Mouse (Mus musculus): ENCODE data around the gene Dnaic1. TPM values are rescaled to one million over a fixed set of nuclear protein-coding genes. Genes with fewer than 3 reads are reported as not detected.
A peak's percentile ranks its signal among the peaks of the same experiment; 100 is the strongest.
"Not testable (repeated sequence)": the region's sequence is repeated elsewhere in the genome, so short reads cannot be mapped to it uniquely, and the experiment has no call there.

Gene Dnaic1
- polyA plus RNA-seq, 1 experiment from 2014 or later, result 1.4 TPM

- Histone ChIP-seq H3K27ac (ENCODE audit: low read depth, low read length) (peak overlapping the region; percentile 75), H3K4me1 (ENCODE audit: control insufficient read depth, insufficient read depth, low read length) (peaks cover 43% of the 10 kb centered on the region), H3K4me3 (ENCODE audit: low read depth, low read length) (no peak overlapping the region), H3K36me3 (ENCODE audit: control insufficient read depth, insufficient read depth, low read length) (0 out of 2 replicates have a peak, but pooled peaks cover 7% of the 10 kb centered on the region), H3K27me3 (replicated peaks; ENCODE audit: control insufficient read depth, insufficient read depth, low read length) (no peaks in the 10 kb centered on the region), H3K9me3 (replicated peaks; ENCODE audit: control insufficient read depth, low read length) (no peaks in the 10 kb centered on the region), H3K9ac (ENCODE audit: low read length) (peak overlapping the region; percentile 40; the same call in 1 of the 2 replicates), H3K4me2 (ENCODE audit: low read length) (peak overlapping the region; percentile 28)
- WGBS, result 23% methylated on average over 6 of the region's 6 CpGs
- no peak for DNase-seq (ENCODE audit: low spot score)
- ATAC-seq, result no peak
Measured at GRCm38 (mm10) chr4:41682789-41683188, 113.2 kb downstream of the Dnaic1 start.

- Histone ChIP-seq H3K4me2 (ENCODE audit: low read length) (0 out of 2 replicates have a peak overlapping the region, but pooled peaks have one; percentile 32), H3K4me1 (ENCODE audit: control insufficient read depth, insufficient read depth, low read length) (peaks cover 38% of the 10 kb centered on the region)
- under 1% methylated on average over 18 of the region's 27 CpGs for WGBS
- H3K36me3 ChIP-seq (ENCODE audit: control insufficient read depth, insufficient read depth, low read length); H3K9me3 ChIP-seq (replicated peaks; ENCODE audit: control insufficient read depth, low read length); DNase-seq (ENCODE audit: low spot score); H3K9ac ChIP-seq (ENCODE audit: low read length); H3K27ac ChIP-seq (ENCODE audit: low read depth, low read length); H3K27me3 ChIP-seq (replicated peaks; ENCODE audit: control insufficient read depth, insufficient read depth, low read length); H3K4me3 ChIP-seq (ENCODE audit: low read depth, low read length): not testable (repeated sequence)
- ATAC-seq, result peak; percentile 38
Measured at GRCm38 (mm10) chr4:41683303-41683702, 113.7 kb downstream of the Dnaic1 start.

- H3K4me2 ChIP-seq (ENCODE audit: low read length), result peak overlapping the region; percentile 32
- H3K9ac ChIP-seq (ENCODE audit: low read length); DNase-seq (ENCODE audit: low spot score); H3K4me3 ChIP-seq (ENCODE audit: low read depth, low read length); H3K9me3 ChIP-seq (replicated peaks; ENCODE audit: control insufficient read depth, low read length); H3K36me3 ChIP-seq (ENCODE audit: control insufficient read depth, insufficient read depth, low read length); H3K27me3 ChIP-seq (replicated peaks; ENCODE audit: control insufficient read depth, insufficient read depth, low read length): not testable (repeated sequence)
- peaks cover 28% of the 10 kb centered on the region for H3K4me1 ChIP-seq (ENCODE audit: control insufficient read depth, insufficient read depth, low read length)
- peak; percentile 35 for ATAC-seq
- WGBS, result 2% methylated on average over 21 of the region's 27 CpGs
- H3K27ac ChIP-seq (ENCODE audit: low read depth, low read length), result peak overlapping the region; percentile 83
Measured at GRCm38 (mm10) chr4:41684131-41684930, 114.8 kb downstream of the Dnaic1 start.

GRCm38 (mm10) chr4:41684931-41685453 lies 115.4 kb downstream of the Dnaic1 start:
- peak; percentile 19; the same call in 1 of the 2 replicates for ATAC-seq

GRCm38 (mm10) chr4:41685882-41686492 lies 116.4 kb downstream of the Dnaic1 start:
- H3K4me1 ChIP-seq (ENCODE audit: control insufficient read depth, insufficient read depth, low read length), result peaks cover 13% of the 10 kb centered on the region
- not testable (repeated sequence) for H3K4me3 ChIP-seq (ENCODE audit: low read depth, low read length); H3K27me3 ChIP-seq (replicated peaks; ENCODE audit: control insufficient read depth, insufficient read depth, low read length); H3K9ac ChIP-seq (ENCODE audit: low read length); H3K36me3 ChIP-seq (ENCODE audit: control insufficient read depth, insufficient read depth, low read length); H3K4me2 ChIP-seq (ENCODE audit: low read length); ATAC-seq; H3K9me3 ChIP-seq (replicated peaks; ENCODE audit: control insufficient read depth, low read length)
- 3% methylated on average over 9 of the region's 10 CpGs for WGBS
- peak overlapping the region; percentile 33; the same call in 1 of the 2 replicates for H3K27ac ChIP-seq (ENCODE audit: low read depth, low read length)
- DNase-seq (ENCODE audit: low spot score), result peak; percentile 55

More at GRCm38 (mm10) chr4:41684931-41685453, 115.4 kb downstream of the Dnaic1 start:
- not testable (repeated sequence) for H3K36me3 ChIP-seq (ENCODE audit: control insufficient read depth, insufficient read depth, low read length); H3K9ac ChIP-seq (ENCODE audit: low read length); H3K4me2 ChIP-seq (ENCODE audit: low read length); H3K4me3 ChIP-seq (ENCODE audit: low read depth, low read length); H3K9me3 ChIP-seq (replicated peaks; ENCODE audit: control insufficient read depth, low read length); H3K27me3 ChIP-seq (replicated peaks; ENCODE audit: control insufficient read depth, insufficient read depth, low read length)
- H3K4me1 ChIP-seq (ENCODE audit: control insufficient read depth, insufficient read depth, low read length), result peaks cover 21% of the 10 kb centered on the region
- peak; percentile 76 for DNase-seq (ENCODE audit: low spot score)
- WGBS, result 0% methylated on average over 12 of the region's 14 CpGs
- peak overlapping the region; percentile 83; the same call in 1 of the 2 replicates for H3K27ac ChIP-seq (ENCODE audit: low read depth, low read length)

Other genes with a start within 250 kb of the Dnaic1 start
- 59.6 and 74.9 TPM in 2 replicates for gene Ubap1, start 220.8 kb upstream of the Dnaic1 start, polyA plus RNA-seq (2014; fragmentation: Nextera tagmentation; extraction: Ambion mirVana)
- gene Kif24, start 104.9 kb upstream of the Dnaic1 start, polyA plus RNA-seq (2014; fragmentation: Nextera tagmentation; extraction: Ambion mirVana), result 3.0 and 4.1 TPM in 2 replicates
- 80.2 and 82.0 TPM in 2 replicates for gene Nudt2, start 104.6 kb upstream of the Dnaic1 start, polyA plus RNA-seq (2014; fragmentation: Nextera tagmentation; extraction: Ambion mirVana)
- gene AI464131, start 66.7 kb upstream of the Dnaic1 start, polyA plus RNA-seq (2014; fragmentation: Nextera tagmentation; extraction: Ambion mirVana), result 2.4 and 2.6 TPM in 2 replicates
- 10.5 and 11.1 TPM in 2 replicates for gene 1110017D15Rik, start 52.4 kb upstream of the Dnaic1 start, polyA plus RNA-seq (2014; fragmentation: Nextera tagmentation; extraction: Ambion mirVana)
- 10.4 and 11.3 TPM in 2 replicates for gene Fam219a, start 237 bp upstream of the Dnaic1 start, polyA plus RNA-seq (2014; fragmentation: Nextera tagmentation; extraction: Ambion mirVana)
- gene Enho, start 70.5 kb downstream of the Dnaic1 start, polyA plus RNA-seq (2014; fragmentation: Nextera tagmentation; extraction: Ambion mirVana), result 64.7 and 73.9 TPM in 2 replicates
- gene Cntfr, start 127.3 kb downstream of the Dnaic1 start, polyA plus RNA-seq (2014; fragmentation: Nextera tagmentation; extraction: Ambion mirVana), result 12.6 and 12.7 TPM in 2 replicates
- 23.9 and 24.3 TPM in 2 replicates for gene Il11ra1, start 130.2 kb downstream of the Dnaic1 start, polyA plus RNA-seq (2014; fragmentation: Nextera tagmentation; extraction: Ambion mirVana)
- 72.2 and 83.3 TPM in 2 replicates for gene Rpp25l, start 143.8 kb downstream of the Dnaic1 start, polyA plus RNA-seq (2014; fragmentation: Nextera tagmentation; extraction: Ambion mirVana)
- gene Dctn3, start 153.4 kb downstream of the Dnaic1 start, polyA plus RNA-seq (2014; fragmentation: Nextera tagmentation; extraction: Ambion mirVana), result 301 and 330 TPM in 2 replicates
- gene Arid3c, start 161.4 kb downstream of the Dnaic1 start, polyA plus RNA-seq (2014; fragmentation: Nextera tagmentation; extraction: Ambion mirVana), result 0.12 and 0.15 TPM in 2 replicates
- 23.4 and 25.2 TPM in 2 replicates for gene Galt, start 185.5 kb downstream of the Dnaic1 start, polyA plus RNA-seq (2014; fragmentation: Nextera tagmentation; extraction: Ambion mirVana)
- 49.8 and 54.2 TPM in 2 replicates for gene Sigmar1, start 186.4 kb downstream of the Dnaic1 start, polyA plus RNA-seq (2014; fragmentation: Nextera tagmentation; extraction: Ambion mirVana)
- 195 and 200 TPM in 2 replicates for gene Ccl27a, start 204.5 kb downstream of the Dnaic1 start, polyA plus RNA-seq (2014; fragmentation: Nextera tagmentation; extraction: Ambion mirVana)